Mouse (Mus musculus) cortical plate, adult 2 months (tissue): ENCODE results near the gene Itpk1. TPM values are rescaled to one million over a fixed set of nuclear protein-coding genes. Genes with fewer than 3 reads are reported as not detected.
A peak's percentile ranks its signal among the peaks of the same experiment; 100 is the strongest.

Experiments
- H3K27ac ChIP-seq: fragments of 200-500 bp; 2 replicates; pipeline ENCODE4 v1.5.1; 2012; ENCODE audit warnings: low read length, control low read depth, inconsistent platforms; ENCODE audit not compliant: insufficient read depth
- H3K4me1 ChIP-seq: fragments of 200-500 bp; 2 replicates; pipeline ENCODE4 v1.6.1; 2011; ENCODE audit warnings: low read length; ENCODE audit not compliant: control insufficient read depth, insufficient read depth
- H3K4me3 ChIP-seq: fragments of 200-500 bp; 2 replicates; pipeline ENCODE4 v1.5.1; 2011; ENCODE audit warnings: mild to moderate bottlenecking, low read length, control low read depth; ENCODE audit not compliant: insufficient read depth
- CTCF ChIP-seq: fragments of 200-500 bp; IDR thresholded peaks from 2 replicates; pipeline ENCODE4 v1.5.1; 2011; ENCODE audit warnings: mild to moderate bottlenecking, control low read depth, low read length; ENCODE audit not compliant: insufficient read depth; ENCODE audit errors: extremely low read depth
- POLR2A ChIP-seq: fragments of 200-500 bp; IDR thresholded peaks from 2 replicates; pipeline ENCODE4 v1.6.1; 2011; ENCODE audit warnings: mild to moderate bottlenecking, low read length, control low read depth; ENCODE audit not compliant: insufficient read depth; ENCODE audit errors: extremely low read depth
- polyA plus RNA-seq: library from polyadenylated mRNA; depleted of rRNA; stranded (reverse); fragments of >200 nt; gene quantifications from 2 replicates; pipeline ENCODE4 v1.2.3, GENCODE M21; 2012

The Itpk1 gene
- polyA plus RNA-seq, 1 experiment, result 42.6 TPM

DNA sequence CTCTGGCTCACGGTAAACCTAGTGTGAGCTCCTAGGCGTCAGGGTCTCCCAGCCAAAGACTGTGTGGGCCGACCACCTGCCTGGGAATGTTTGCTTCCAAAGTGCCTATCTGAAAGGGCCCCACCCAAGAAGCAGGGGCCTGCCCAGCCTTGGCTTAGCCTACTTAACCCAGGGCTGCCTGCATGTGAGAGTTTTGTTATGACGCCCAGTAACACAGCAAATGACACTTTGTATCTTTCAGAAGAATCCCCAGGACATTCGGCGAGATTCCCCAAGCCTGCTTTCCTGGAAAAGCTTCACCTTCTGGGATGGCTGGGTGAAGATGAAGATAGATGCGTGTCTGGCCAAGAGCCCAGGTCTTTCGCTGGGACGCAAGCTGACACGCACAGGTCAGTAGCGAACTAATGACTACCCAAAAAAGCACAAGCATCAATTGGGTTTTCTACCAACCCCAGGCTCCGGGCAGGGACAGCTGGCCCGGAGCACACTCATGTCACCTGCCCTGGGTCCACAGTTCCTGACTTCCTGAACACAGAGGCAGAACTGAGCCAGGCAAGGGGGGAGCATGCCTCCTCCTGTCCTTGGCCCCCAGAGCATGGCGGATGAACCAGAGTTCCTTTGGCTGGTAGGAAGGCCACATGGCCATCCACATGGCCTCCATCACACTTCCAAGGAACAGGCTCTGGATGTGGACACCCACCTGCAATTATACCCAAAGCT, 7.9 kb downstream of the Itpk1 start:
- Histone ChIP-seq H3K4me3 (no peak overlapping the region), H3K27ac (peak overlapping the region; percentile 1; the same call in 1 of the 2 replicates)
- TF ChIP-seq CTCF, result no peak

DNA sequence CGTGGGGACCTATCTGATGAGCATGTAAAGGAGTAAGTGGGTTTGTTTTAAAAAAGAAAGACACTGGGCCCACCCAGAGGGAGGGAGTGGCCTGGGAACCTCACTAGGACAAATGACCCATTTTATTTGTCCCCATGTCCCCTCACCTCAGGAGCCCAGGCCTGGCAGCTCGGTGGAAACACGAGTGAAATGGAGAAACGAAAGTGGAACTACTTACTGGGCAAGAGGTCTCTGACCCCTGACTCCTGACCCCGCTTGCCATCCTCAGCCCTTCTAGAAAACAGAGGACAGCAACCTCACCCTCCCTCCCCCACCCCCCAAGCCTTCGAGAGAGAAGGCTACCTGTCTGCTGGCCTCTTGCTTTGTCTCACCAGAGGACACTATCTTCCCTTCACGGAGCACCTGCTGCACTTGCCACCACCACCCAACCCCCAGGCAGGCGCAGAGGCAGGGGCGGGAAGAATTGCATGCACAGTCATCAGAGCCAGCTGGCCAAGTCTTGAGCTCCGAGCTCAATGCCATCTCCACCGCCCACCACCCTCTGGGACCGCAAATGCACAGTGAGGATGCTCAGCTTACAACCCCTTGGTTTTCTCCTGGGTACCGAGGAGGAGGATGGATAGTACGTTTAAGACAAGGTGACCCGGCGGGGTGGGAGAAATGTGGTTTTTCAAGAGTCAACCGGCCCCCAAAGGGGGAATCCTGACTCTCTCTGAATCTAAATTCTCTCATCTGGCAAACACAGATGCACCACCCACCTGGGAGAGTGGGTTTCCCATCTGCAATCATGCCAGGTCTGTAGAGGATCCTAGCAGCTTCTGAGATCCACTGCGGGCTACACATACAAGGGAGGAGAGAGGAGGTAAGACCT, 9.1 kb downstream of the Itpk1 start:
- no peak for TF ChIP-seq POLR2A
- no peak for TF ChIP-seq CTCF
- Histone ChIP-seq H3K4me1 (peaks cover 23% of the 10 kb centered on the region), H3K27ac (no peak overlapping the region), H3K4me3 (no peak overlapping the region)

More for the DNA sequence above, 7.9 kb downstream of the Itpk1 start:
- H3K4me1 ChIP-seq, result peaks cover 25% of the 10 kb centered on the region

- TF ChIP-seq POLR2A, result no peak
- TF ChIP-seq CTCF, result no peak
- Histone ChIP-seq H3K4me1 (peaks cover 7% of the 10 kb centered on the region), H3K27ac (no peak overlapping the region), H3K4me3 (no peak overlapping the region)
Measured at GRCm38 (mm10) chr12:102691761-102692160, 13.0 kb downstream of the Itpk1 start.

- Histone ChIP-seq H3K4me3 (no peak overlapping the region), H3K4me1 (peaks cover 4% of the 10 kb centered on the region), H3K27ac (no peak overlapping the region)
- TF ChIP-seq POLR2A (no peak), CTCF (no peak)
Measured at GRCm38 (mm10) chr12:102691180-102691579, 13.6 kb downstream of the Itpk1 start.

DNA sequence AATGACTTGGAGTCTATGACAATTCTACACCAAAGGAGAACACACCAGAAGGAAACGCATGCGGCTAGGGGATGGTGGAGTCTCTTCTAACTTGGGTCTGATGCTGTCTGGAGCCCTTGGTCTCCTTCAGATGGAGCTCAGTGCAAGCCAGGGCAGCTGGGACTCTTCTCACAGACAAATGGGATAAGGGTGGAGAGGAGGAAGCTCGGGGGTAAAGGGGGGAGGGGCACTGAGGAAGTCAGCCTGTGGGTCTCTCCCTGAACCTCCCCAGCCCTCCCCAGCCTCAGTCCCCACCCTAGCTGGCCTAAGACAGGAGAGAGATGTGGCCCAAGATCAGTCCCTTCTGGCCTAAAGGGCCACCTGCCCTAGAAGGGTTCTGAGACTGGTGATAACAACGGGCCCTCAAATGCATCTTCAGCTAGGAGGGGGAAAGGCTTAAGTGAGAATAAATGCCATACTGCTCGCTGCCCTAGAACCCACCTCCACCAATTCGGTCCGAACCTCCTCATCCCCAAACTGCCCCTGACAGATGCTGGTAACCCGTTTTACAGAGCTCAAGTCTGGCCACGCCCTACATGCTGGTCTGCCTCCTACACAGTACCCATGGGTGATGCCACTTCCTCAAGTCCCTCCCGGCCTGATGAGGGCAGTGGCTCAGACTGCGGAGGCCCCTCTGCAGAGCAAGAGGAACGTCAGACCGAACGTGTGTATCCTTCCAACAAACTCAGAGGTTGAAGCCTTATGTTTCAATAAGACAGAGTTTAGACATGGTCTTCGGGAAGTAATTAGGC, 14.8 kb downstream of the Itpk1 start:
- Histone ChIP-seq H3K27ac (no peak overlapping the region), H3K4me3 (no peak overlapping the region), H3K4me1 (peaks cover 4% of the 10 kb centered on the region; the same call in 1 of the 2 replicates)
- TF ChIP-seq CTCF (no peak), POLR2A (no peak)

GRCm38 (mm10) chr12:102686321-102686720, 18.4 kb downstream of the Itpk1 start:
- TF ChIP-seq CTCF, result no peak
- TF ChIP-seq POLR2A, result no peak
- 0 out of 2 replicates have a peak, but pooled peaks cover 2% of the 10 kb centered on the region for H3K4me1 ChIP-seq
- no peak overlapping the region for H3K4me3 ChIP-seq
- H3K27ac ChIP-seq, result no peak overlapping the region

DNA sequence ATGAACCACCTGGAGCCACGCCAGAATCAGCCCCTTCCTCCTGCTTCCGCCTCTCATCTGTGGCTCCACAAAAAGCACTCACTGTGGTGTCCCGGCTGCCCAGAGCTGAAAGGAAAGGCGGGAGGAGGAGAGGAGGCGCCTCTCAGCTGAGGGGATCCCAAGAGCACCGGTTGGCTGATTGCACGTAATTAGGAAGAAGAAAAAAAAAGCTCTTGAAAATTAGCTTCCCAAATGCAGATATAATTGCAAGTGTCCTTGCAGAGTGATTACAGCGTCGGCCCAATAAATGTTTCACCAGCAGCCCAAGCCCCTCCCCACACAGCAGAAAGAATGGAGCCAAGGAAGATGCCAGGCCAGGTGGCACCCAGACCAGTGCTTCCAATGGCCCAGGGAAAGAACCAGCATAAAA, 19.2 kb downstream of the Itpk1 start:
- Histone ChIP-seq H3K4me3 (no peak overlapping the region), H3K27ac (no peak overlapping the region), H3K4me1 (0 out of 2 replicates have a peak, but pooled peaks cover 2% of the 10 kb centered on the region)
- TF ChIP-seq CTCF (no peak), POLR2A (no peak)

- Histone ChIP-seq H3K27ac (no peak overlapping the region), H3K4me3 (no peak overlapping the region), H3K4me1 (0 out of 2 replicates have a peak, but pooled peaks cover 2% of the 10 kb centered on the region)
- TF ChIP-seq CTCF (no peak), POLR2A (no peak)
Measured at GRCm38 (mm10) chr12:102684720-102685386, 19.9 kb downstream of the Itpk1 start.

GRCm38 (mm10) chr12:102683979-102684378, 20.8 kb downstream of the Itpk1 start:
- Histone ChIP-seq H3K27ac (no peak overlapping the region), H3K4me3 (no peak overlapping the region), H3K4me1 (0 out of 2 replicates have a peak, but pooled peaks cover 2% of the 10 kb centered on the region)
- TF ChIP-seq POLR2A (no peak), CTCF (no peak)
